Mouse (Mus musculus) layer of hippocampus, adult 2 months (tissue): Measurements from ENCODE around the gene A1bg. TPM values are rescaled to one million over a fixed set of nuclear protein-coding genes. Genes with fewer than 3 reads are reported as not detected.

ENCODE experiments used
- DNase-seq, 2 experiments: peaks; one replicate each; pipeline ENCODE4 v3.0.0; 2022; ENCODE audit warnings: low spot score in 2 of 2
- H3K27ac ChIP-seq: fragments of 200-600 bp; 2 replicates; pipeline ENCODE4 v1.8.1; 2022
- H3K4me3 ChIP-seq: fragments of 200-600 bp; 2 replicates; pipeline ENCODE4 v1.8.1; 2022; ENCODE audit warnings: mild to moderate bottlenecking
- CTCF ChIP-seq: fragments of 200-600 bp; conservative IDR thresholded peaks from 2 replicates; pipeline ENCODE4 v1.8.1; 2022; ENCODE audit warnings: antibody characterized with exemption, mild to moderate bottlenecking, moderate library complexity
- total RNA-seq, 2 experiments: library from RNA; stranded (reverse); gene quantifications; 2 replicates each; pipeline ENCODE4 v1.2.3; 2021

The A1bg gene
- total RNA-seq, 2 experiments from 2014 or later = not detected

DNA sequence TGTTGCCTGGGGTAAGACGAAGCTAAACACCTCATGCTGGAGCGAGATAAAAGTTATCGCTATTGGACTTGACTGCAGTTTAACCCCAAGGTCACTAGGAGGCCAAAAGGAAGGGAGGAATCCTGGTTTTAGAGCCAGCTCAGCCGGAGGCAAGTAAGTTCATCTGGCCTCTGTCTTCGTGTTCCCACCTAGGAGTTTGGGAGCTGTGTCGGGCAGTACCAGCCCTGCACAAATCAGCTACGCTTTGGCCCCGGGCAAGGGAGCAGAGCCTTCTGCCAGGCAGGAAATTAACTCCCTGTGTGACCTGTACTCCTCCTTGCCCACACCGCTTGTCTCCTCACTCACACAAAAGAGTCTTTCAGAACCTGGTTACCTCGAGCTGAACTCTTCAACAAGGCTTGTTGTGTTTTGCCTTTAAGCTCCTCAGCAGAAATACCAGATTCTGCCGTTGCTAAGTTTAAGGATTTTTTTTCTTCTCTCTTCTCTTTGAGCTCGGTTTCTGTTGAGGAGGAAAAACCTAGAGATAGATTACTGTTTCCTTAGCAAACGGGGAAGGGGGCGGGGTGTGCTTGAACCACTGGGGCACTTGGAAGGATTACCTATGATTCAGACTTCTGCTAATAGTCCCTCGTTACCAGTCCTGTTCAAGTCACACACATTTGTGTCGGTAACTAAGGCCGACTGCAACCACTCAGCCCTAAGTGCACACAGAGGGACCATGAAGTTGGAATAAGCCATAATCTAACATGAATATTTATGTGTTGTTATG lies 69.4 kb downstream of the A1bg start, which contains the start of gene Fam84b:
Fam84b (minus strand) TSS at position 548 of the 769 bp plus-strand sequence.
- no peak for DNase-seq
- Histone ChIP-seq H3K4me3 (no peak within 1 kb of the TSS), H3K27ac (no peak within 1 kb of the TSS)
- peak; percentile 15; the same call in 1 of the 2 replicates for TF ChIP-seq CTCF

DNA sequence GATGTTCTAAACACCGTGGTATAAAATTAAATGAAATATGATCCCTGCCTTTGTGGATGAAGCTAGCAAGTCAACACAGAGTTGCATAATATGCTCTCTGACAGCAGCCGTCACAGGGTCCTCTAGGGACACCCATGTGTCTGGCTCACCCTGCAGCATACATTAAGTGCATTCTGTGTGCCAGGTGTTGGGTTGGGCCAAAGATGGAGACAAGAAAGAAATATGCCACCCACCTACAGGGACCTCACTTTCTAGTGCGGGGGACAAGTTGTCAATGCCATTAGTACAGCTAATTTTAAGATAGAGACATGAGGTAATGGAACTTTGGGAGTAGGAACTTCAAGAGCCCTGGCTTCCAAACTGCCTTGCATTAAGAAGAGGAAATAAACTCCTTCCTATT lies 74.2 kb downstream of the A1bg start:
- Histone ChIP-seq H3K27ac (no peak overlapping the region), H3K4me3 (no peak overlapping the region)
- DNase-seq = no peak
- TF ChIP-seq CTCF = no peak

Other genes with a start within 250 kb of the A1bg start
- gene Fam84b, start 69.2 kb downstream of the A1bg start, total RNA-seq = 10 to 100 TPM; 13.0 to 16.0 TPM